Mouse (Mus musculus) lung, postnatal 0 days (tissue): ENCODE measurements around the gene Bag3. TPM values are rescaled to one million over a fixed set of nuclear protein-coding genes. Genes with fewer than 3 reads are reported as not detected.

ENCODE experiments used
- ATAC-seq: fragments of 200-750 bp; cut with Nextera tagmentation; 2 replicates; pipeline ENCODE4 v1.8.0; 2017; ENCODE audit warnings: moderate library complexity
- DNase-seq: peaks from one replicate; pipeline ENCODE4 v3.0.0-alpha.2; 2016; ENCODE audit warnings: low spot score
- H3K27ac ChIP-seq: fragments of 300-500 bp; sonication (generic); 2 replicates; pipeline ENCODE4 v1.5.1; 2014; ENCODE audit warnings: antibody characterized with exemption, mild to moderate bottlenecking, low read length, mixed read lengths
- H3K27me3 ChIP-seq: fragments of 300-500 bp; sonication (generic); replicated peaks from 2 replicates; pipeline ENCODE4 v1.6.1; 2014; ENCODE audit warnings: low read length, mixed read lengths; ENCODE audit not compliant: insufficient read depth
- H3K36me3 ChIP-seq: fragments of 300-500 bp; sonication (generic); 2 replicates; pipeline ENCODE4 v1.6.1; 2014; ENCODE audit warnings: low read length, mixed read lengths; ENCODE audit not compliant: insufficient read depth
- H3K4me1 ChIP-seq: fragments of 300-500 bp; sonication (generic); 2 replicates; pipeline ENCODE4 v1.6.1; 2014; ENCODE audit warnings: antibody characterized with exemption, low read depth, low read length, mixed read lengths; ENCODE audit not compliant: insufficient read depth
- H3K4me2 ChIP-seq: fragments of 300-500 bp; sonication (generic); replicated peaks from 2 replicates; pipeline ENCODE4 v1.6.1; 2014; ENCODE audit warnings: low read depth, mild to moderate bottlenecking, low read length, moderate library complexity, mixed read lengths
- H3K4me3 ChIP-seq: fragments of 300-500 bp; sonication (generic); 2 replicates; pipeline ENCODE4 v1.5.1; 2014; ENCODE audit warnings: low read depth, low read length
- H3K9ac ChIP-seq: fragments of 300-500 bp; sonication (generic); replicated peaks from 2 replicates; pipeline ENCODE4 v1.6.1; 2014; ENCODE audit warnings: low read depth, mild to moderate bottlenecking
- H3K9me3 ChIP-seq: fragments of 300-500 bp; sonication (generic); 2 replicates; pipeline ENCODE4 v1.6.1; 2016; ENCODE audit warnings: low read length, mixed read lengths
- CTCF ChIP-seq: IDR thresholded peaks from 2 replicates; pipeline ENCODE4 v1.5.1; 2016; ENCODE audit warnings: antibody characterized with exemption, mild to moderate bottlenecking
- EP300 ChIP-seq: IDR thresholded peaks from 2 replicates; pipeline ENCODE4 v1.6.1; 2016; ENCODE audit warnings: antibody characterized with exemption, mild to moderate bottlenecking, control low read depth
- WGBS: fragments of 180-500 bp; shearing (Covaris S2); extraction: QIAGEN DNeasy Blood & Tissue Kit; methylation state at CpG from one replicate; pipeline ENCODE4 v1.1.7; 2014; 5-methylcytosine and 5-hydroxymethylcytosine counted together
- polyA plus RNA-seq: library from polyadenylated mRNA; unstranded; fragments of >200 nt; fragmentation: Nextera tagmentation; extraction: Ambion mirVana; gene quantifications from 2 replicates; pipeline ENCODE4 v1.2.1, GENCODE M21; 2015

The Bag3 gene
- polyA plus RNA-seq, 1 experiment from 2014 or later, result 23.7 TPM

DNA sequence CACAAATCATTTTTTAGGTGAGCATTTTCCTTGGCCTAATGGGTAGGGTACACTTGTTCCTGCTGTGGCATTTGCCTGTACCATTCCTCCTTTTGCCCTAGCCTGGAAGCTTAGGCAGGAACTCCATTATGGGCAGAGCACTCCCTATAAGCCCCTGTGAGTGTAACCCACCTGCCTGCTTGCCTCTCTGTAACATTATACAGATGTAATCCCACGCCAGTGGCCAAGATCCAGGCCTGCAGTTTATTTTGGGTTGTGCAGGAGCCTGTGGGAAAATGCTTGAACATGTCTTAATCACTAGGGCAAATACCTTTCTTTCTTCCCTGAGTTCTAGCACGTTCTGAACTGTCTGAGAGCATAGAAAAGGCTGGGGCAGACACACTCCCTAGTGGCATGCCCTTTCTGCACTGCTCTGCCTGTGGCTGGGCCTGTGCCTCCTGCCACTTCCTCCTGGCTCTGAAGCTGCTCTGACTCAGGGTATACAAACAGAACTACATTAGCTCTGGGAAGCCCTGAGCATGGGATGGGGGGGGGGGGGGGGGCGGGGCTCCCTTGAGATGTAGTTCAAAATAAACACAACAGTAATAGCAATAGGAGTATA, 29.8 kb downstream of the Bag3 start:
- H3K9ac ChIP-seq, result no peak overlapping the region
- H3K27me3 ChIP-seq, result no peaks in the 10 kb centered on the region
- H3K9me3 ChIP-seq, result no peaks in the 10 kb centered on the region
- TF ChIP-seq EP300, result no peak
- TF ChIP-seq CTCF, result no peak
- 43% methylated on average over 3 of the region's 3 CpGs for WGBS
- ATAC-seq, result peak; percentile 72
- 0 out of 2 replicates have a peak, but pooled peaks cover 4% of the 10 kb centered on the region for H3K4me1 ChIP-seq
- no peak overlapping the region for H3K4me3 ChIP-seq
- peak; percentile 60 for DNase-seq
- H3K4me2 ChIP-seq, result no peak overlapping the region
- H3K36me3 ChIP-seq, result no peaks in the 10 kb centered on the region
- no peak overlapping the region for H3K27ac ChIP-seq

DNA sequence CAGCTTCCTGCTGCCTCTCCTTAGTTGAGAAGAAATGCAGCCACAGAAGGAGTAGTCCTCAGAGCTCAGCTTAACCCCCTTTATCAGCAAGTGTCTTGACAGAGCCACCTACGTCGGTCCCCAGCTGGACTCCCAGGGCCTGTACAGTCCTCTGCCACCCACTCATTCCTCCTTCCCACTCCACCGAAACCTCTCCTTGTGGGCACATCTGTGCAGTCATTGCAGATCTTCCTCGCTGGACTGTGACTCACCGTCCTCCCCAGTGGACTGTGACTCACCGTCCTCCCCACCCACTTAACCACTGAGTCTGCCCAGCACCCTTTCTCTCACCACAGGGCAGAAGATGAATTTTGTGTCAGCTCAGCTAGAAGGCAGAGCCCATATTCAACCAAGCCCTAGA, 31.1 kb downstream of the Bag3 start:
- 58% methylated on average over 6 of the region's 6 CpGs for WGBS
- H3K4me2 ChIP-seq, result no peak overlapping the region
- no peak for TF ChIP-seq EP300
- no peak for TF ChIP-seq CTCF
- ATAC-seq (peak; percentile 40), DNase-seq (no peak)
- no peak overlapping the region for H3K4me3 ChIP-seq
- H3K27ac ChIP-seq, result no peak overlapping the region
- H3K27me3 ChIP-seq, result no peaks in the 10 kb centered on the region
- no peak overlapping the region for H3K9ac ChIP-seq
- H3K4me1 ChIP-seq, result no peaks in the 10 kb centered on the region
- H3K36me3 ChIP-seq, result no peaks in the 10 kb centered on the region
- no peaks in the 10 kb centered on the region for H3K9me3 ChIP-seq

DNA sequence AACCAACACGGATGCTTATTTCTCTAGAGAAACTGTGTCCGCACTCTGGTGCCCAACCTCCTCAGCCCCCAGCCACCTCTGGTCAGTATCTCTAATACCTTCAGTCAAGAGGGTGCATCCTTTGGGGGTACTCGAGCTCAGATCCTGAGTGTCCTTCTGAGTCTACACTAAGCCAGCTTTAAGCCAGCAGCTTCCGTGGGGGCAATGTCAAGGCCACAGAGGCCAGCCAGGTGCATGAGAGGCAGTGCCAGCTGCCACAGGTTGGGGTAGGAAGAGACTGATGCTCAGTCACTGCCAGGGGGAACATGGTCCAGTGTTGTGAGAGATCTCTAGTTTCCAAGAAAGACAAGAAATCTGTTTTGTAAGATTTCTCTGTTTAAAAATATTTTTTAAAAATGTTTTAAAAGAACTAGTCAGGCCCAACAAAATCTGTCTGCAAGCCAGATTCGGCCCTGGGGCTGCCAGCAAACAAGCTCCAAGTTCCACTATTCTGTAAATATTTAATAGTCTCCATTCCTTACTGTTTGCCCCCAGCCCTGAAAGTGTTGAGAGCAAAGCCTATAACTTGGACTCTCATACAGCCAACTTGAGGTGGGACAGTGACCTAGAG, 31.8 kb downstream of the Bag3 start:
- no peak overlapping the region for H3K27ac ChIP-seq
- TF ChIP-seq CTCF (no peak), EP300 (no peak)
- no peak for ATAC-seq

DNA sequence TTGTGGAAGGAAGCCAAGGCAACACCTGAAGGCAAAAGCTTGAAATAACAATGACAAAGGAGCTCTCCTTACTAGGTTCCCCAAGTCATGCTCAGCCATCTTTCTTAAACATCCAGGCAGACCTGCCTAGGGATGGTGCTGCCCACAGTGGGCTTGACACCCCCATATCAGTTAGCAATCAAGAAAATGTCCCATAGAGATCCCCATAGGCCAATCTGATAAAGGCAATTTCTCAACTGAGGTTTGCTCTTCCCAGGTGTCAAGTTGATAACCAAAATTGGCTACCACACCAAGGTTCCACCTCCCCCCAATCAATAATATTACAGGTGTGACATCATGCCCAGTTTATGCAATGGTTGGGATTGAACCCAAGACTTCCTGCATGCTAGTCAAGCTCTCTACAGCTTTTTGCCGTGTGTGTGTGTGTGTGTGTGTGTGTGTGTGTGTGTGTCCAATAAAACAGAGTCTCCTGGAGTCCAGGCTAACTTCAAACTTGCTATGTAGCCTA, 33.6 kb downstream of the Bag3 start:
- DNase-seq (no peak), ATAC-seq (no peak)
- 88% methylated on average over 1 of the region's 1 CpGs for WGBS
- no peaks in the 10 kb centered on the region for H3K27me3 ChIP-seq
- no peak overlapping the region for H3K9ac ChIP-seq
- H3K4me2 ChIP-seq, result no peak overlapping the region
- no peaks in the 10 kb centered on the region for H3K36me3 ChIP-seq
- no peaks in the 10 kb centered on the region for H3K4me1 ChIP-seq
- no peak overlapping the region for H3K4me3 ChIP-seq
- H3K9me3 ChIP-seq, result no peaks in the 10 kb centered on the region
- TF ChIP-seq CTCF (no peak), EP300 (no peak)
- no peak overlapping the region for H3K27ac ChIP-seq

More for the DNA sequence above, 31.8 kb downstream of the Bag3 start:
- 54% methylated on average over 5 of the region's 5 CpGs for WGBS
- Histone ChIP-seq H3K27me3 (no peaks in the 10 kb centered on the region), H3K36me3 (no peaks in the 10 kb centered on the region), H3K4me1 (no peaks in the 10 kb centered on the region), H3K4me2 (no peak overlapping the region), H3K9ac (no peak overlapping the region), H3K4me3 (no peak overlapping the region), H3K9me3 (no peaks in the 10 kb centered on the region)
- DNase-seq, result no peak

DNA sequence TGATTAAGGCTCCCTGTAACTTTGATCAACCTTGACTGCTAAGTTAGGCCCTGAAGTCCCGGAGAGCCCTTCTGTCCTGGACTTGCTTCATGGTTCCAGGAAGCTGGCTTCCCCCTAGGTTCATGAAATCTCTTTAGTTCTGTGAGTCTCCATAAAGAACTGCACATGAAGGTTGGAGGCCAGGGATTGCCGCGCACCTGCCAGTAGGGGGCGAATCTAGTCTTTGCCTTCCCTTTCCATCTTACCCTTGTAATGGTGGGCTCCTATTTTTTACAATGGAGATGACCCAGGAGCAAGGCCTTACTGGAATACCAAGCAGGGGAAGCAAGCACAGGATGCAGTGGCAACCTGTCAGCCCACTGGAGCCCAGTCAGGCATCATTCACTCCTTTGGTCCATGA, 40.0 kb downstream of the Bag3 start:
- Histone ChIP-seq H3K4me2 (no peak overlapping the region), H3K9ac (no peak overlapping the region), H3K27ac (no peak overlapping the region), H3K9me3 (no peaks in the 10 kb centered on the region), H3K27me3 (no peaks in the 10 kb centered on the region), H3K4me3 (no peak overlapping the region), H3K4me1 (no peaks in the 10 kb centered on the region), H3K36me3 (no peaks in the 10 kb centered on the region)
- WGBS, result 45% methylated on average over 4 of the region's 4 CpGs
- ATAC-seq, result no peak
- peak; percentile 26 for DNase-seq
- peak; percentile 65 for TF ChIP-seq CTCF
- TF ChIP-seq EP300, result no peak

DNA sequence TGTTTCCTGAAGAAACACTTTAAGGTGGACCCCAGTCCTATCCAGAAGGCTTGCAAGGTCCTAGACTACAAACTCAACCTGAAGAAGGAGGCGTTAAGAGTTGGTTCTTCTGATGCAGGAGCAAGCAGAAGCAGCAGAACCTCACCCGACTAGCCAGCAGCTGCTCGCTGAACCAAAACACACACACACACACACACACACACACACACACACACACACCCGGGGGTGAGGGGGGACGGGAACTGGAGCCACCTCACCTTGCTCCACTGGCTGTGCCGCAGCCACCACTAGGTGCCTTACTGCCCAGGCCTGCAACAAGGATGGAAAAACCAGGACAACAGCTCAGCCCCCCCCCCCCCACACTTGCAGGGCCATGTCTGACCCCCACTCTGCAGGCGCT, 42.9 kb downstream of the Bag3 start:
- no peaks in the 10 kb centered on the region for H3K27me3 ChIP-seq
- no peaks in the 10 kb centered on the region for H3K36me3 ChIP-seq
- DNase-seq (no peak), ATAC-seq (no peak)
- no peaks in the 10 kb centered on the region for H3K4me1 ChIP-seq
- WGBS, result 69% methylated on average over 6 of the region's 7 CpGs
- no peak overlapping the region for H3K27ac ChIP-seq
- no peak overlapping the region for H3K4me2 ChIP-seq
- H3K9ac ChIP-seq, result no peak overlapping the region
- no peaks in the 10 kb centered on the region for H3K9me3 ChIP-seq
- TF ChIP-seq EP300 (no peak), CTCF (no peak)
- no peak overlapping the region for H3K4me3 ChIP-seq
